Mouse (Mus musculus): ENCODE results near the gene Hace1. TPM values are rescaled to one million over a fixed set of nuclear protein-coding genes. Genes with fewer than 3 reads are reported as not detected.

The Hace1 gene
- polyA plus RNA-seq, 1 experiment, result 8.6 TPM

DNA sequence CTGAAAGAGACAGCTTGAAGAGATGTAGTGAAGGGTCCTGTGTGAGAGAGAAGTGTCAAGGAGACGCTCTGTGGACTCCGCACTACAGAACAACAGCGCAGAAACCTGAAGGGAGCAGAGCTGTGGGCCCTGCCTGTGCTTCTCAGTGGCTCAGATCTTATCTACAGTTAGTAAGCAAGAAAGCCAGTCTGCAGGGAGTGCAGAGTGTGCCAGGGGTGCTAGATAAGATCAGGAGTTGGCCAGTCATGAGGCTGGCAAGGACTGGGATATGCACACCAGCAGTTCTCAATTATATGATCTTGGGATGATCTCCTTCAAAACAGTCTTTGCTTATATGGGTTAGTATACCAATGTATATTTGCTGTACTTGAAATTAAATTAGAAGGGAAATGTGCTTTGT is 121.3 kb downstream of the Hace1 start:
- peak; percentile 56 for DNase-seq (ENCODE audit: low read depth)

DNA sequence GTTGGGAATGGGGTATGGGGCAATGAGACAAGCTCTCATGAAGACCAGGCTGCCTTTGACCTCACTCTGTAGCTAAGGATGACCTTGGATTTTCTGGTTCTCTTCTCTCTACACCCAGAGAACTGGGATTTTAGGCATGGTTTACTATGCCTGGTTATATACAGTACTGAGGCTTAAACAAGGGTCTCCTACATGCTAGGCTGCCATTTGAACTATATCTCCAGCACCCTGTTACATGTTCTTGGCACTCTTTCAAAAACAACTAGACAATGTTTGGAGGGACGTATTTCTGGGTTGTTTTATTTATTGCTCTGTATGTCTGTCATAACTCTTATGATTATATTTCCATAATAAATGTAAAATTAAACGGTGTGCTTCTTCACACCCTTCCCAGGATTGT is 129.2 kb downstream of the Hace1 start:
- DNase-seq (ENCODE audit: low read depth), result no peak

DNA sequence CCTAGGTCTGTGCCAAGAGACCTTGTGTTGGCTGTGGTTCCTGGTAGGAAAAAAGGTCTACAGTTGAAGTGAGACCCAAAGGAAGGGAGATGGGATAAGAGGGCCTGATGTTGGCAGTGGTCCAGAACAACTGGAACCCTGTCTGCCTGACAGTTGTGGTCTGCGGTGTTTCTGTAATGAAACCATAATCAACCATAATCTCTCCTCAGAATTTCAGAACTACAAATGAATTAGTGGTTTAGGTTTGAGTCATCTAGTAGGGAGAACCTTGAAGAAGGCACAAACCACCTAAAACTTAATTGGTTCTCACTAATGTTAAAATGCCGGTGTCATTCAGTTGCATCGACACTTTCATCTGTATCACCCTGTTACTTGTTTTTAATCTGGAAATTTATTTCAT is 133.2 kb downstream of the Hace1 start:
- DNase-seq (ENCODE audit: low read depth), result no peak

DNA sequence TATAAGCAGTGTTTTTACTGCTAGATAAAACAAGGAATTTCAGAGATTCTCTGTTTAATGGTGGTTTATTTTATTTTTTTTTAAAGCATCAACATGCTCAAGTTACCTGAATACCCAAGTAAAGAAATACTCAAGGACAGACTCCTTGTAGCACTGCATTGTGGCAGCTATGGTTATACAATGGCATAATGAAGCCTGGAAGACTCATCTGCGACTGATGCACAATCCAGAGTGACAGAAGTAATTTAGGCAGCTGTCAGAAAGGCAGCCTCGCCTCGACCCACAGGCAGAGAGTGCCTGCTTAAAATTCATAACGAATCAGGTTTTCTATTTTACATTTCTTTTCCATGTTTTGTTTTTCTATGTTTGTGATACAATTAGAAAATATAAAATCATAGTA is 133.7 kb downstream of the Hace1 start:
- no peak for DNase-seq (ENCODE audit: low read depth)

Other genes starting within 250 kb of the Hace1 start
- gene Bves, start 242.1 kb upstream of the Hace1 start, polyA plus RNA-seq (2012; rRNA removed), result 1.5 and 1.7 TPM in 2 replicates
- gene Lin28b, start 91.4 kb upstream of the Hace1 start, polyA plus RNA-seq (2012; rRNA removed), result not detected in 2 replicates

All from gonadal fat pad, adult 2 months (tissue).